Mouse (Mus musculus) T-helper 17 cell (primary cell): ENCODE data around the gene Jakmip3.

Source experiments
- in situ Hi-C, 2 experiments: fragments of 300-600 bp; cut with MboI, MseI; formaldehyde crosslinking; loops; 1 replicate in 1 of 2; 2 replicates in 1 of 2; pipeline ENCODE4 v1.15.1; 2025; ENCODE audit warnings: high pct_unique_total_duplicates in 2 of 2

Gene Jakmip3

DNA sequence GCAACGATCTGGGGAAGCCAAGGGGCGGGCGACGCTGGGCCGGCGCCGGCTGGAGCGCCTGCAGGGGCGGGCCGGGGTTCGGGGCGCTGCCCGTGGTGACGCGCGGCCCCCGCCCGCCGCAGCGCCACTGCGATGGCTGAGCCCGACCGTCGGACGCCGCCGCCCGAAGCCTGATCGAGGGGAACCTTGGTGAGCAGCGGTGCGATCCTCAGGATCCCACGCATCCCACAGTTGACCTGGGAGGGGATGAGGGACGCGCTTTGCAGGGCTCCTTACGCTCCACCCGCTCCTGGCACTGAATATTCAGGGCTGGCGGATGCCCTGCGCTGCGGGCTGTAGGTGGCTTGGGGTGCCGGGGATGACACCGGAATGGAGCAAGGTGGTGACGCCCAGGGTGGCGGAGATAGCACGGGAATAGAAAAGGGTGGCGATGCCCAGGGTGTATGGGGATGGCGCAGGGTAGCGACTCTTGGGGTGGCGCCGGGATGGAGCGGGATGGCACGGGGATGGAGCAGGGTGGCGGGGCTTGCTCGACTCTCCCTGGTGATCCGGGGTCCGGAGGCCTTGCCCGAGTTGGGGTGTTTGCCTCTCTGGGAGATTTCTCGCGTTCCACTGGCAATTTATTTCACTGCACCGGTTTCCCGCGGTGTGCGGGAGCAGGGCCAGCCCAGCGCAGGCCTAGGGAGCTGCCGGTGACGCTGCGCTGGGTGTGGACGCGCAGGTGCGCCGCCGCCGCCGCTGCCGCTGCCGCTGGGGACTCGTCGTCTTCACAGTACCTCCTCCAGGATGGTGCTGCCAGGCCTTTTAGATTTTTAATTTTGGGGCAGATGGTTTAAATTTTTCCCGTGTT is at the start of gene Jakmip3:
Gene Jakmip3, plus strand, starts transcription at position 119 of the 850 bp plus-strand sequence.
- in situ Hi-C loops: no loop called here

GRCm38 (mm10) chr7:138898122-138898521 is 42.4 kb upstream of the Jakmip3 start:
- in situ Hi-C loops: no loop called here

DNA sequence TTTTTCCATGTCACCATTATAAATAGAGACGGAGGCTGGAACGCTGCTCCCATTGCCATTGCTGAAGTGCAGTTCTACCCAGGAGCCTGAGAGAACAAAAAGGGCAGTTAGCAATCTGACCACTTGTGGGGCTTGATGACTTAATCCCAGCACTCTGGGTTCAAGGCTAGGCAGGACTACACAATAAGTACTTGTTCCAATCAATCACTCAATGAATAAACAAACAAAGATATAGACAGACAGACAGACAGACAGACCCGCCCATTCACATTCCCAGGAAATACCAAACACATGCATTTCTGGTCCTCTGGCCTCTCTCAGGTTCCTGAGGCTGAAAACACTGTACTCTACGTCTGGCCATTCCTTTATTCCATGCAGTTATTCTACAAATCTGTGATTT is 41.8 kb upstream of the Jakmip3 start:
- in situ Hi-C loops: no loop called here

- in situ Hi-C loops: loop anchor here in 1 of 2 experiments (5.0 kb wide), 1 partner anchor 47 kb away; no protein-coding TSS in a partner anchor
Observed at GRCm38 (mm10) chr7:138903886-138904435, 36.6 kb upstream of the Jakmip3 start.

DNA sequence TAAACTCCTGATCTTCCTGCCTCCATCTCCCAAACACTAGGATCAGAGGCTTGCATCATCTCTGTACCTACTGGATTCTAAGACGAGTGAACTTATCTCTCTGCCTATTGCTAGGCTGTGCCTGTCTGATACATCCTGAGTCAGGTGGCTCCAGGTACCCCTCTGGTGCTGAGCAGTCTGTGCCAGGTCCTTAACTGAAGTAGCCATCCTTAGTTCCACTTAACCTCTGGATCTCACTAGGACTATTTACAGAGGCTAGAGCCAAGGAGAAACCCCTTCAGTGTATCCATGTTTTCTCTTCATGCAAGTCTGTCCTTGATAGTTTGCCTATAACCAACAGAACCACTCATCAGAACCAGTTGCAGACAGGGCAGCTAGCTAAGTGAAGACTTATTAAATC is 34.1 kb upstream of the Jakmip3 start:
- in situ Hi-C loops: no loop called here

DNA sequence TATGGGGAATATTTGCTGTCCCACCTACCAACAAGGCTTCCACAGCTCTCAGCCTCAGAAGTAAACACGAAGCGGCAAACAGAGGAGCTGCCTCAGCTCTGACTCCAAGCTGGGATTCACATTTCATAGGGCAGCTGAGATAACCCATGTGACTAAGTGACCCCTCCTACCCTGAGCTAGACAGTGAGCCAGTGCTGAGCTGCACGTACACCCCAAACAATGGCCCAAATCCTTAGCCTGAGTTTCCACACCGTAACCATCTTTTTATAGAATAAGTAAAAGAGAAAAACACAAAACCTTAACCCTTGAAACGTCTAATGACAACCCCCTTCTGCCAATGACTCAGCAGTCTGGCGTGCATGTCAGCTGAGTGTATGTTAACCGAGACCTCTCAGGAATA is 33.5 kb upstream of the Jakmip3 start:
- in situ Hi-C loops: no loop called here

GRCm38 (mm10) chr7:138907976-138908375 is 32.6 kb upstream of the Jakmip3 start:
- in situ Hi-C loops: no loop called here

DNA sequence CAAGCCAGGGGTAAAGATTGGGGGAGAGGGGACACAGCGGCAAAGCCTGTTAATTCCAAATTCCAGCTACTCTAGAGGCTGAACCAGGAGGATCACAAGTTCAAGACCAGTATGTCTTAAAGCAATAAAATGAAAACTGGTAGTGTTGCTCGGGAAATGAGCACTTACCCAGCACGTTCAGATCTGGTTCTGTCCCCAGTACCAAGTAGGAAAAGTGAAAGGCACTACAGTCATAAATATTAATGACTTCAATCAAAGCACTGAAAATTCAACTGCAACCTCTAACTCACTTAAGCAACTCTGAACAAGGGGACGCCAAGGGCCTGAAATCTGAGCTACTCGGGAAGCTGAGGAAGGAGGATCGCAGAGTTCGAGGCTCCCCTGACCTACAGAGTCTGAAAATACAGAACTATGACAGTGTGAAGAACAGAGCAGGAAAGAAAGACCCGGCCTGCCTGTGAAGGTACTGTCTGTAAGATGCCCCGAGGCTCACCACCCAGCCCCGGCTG is 31.7 kb upstream of the Jakmip3 start:
- in situ Hi-C loops: no loop called here

DNA sequence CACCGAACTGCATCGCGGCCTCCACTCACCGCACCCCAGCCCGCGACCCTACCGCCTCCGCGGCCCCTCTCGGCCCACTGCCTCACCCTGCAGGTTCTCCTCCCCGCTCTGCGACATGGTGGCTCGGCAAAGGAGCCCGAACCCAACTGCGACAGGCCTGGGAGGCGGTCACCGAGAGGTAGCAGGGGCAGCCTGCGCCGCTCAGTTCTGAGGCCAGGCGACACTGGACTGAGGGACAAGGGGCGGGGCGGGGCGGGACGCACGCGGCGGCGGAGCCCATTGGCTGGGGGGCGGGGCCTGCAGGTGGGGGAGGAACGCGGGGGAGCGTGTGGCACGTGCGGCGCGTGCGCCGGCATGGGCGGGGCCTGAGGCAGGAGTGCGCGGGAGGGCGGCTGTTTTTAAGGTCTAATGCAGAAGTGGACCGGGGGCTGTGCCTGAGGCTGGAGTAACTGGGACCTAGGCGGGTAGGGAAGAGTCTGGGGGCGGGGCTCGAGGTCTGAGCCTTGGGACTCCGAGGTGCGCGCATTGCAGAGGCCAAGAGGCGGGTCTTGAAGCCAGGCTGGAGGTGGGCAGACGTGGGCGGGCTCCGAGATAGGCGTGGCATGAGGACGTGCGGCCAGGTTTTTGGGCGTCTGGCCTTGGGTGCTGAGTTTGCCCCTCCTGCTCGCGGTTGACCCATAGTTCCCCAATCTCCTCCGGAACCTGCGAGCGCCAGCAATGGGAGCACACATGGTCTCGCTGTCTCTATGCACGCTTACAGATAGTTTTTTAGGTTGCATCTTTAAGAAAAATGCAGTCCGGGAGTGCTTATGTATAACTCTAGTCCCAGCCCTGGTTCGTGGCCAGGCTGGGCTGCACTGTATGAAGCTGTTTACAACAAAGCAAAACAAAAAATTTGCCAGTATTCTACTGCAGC is 31.0 kb upstream of the Jakmip3 start, which contains the start of gene Bnip3:
Gene Bnip3, minus strand, starts transcription at position 243 of the 916 bp plus-strand sequence.
- in situ Hi-C loops: no loop called here

GRCm38 (mm10) chr7:138910193-138910562 is 30.4 kb upstream of the Jakmip3 start:
- in situ Hi-C loops: no loop called here

DNA sequence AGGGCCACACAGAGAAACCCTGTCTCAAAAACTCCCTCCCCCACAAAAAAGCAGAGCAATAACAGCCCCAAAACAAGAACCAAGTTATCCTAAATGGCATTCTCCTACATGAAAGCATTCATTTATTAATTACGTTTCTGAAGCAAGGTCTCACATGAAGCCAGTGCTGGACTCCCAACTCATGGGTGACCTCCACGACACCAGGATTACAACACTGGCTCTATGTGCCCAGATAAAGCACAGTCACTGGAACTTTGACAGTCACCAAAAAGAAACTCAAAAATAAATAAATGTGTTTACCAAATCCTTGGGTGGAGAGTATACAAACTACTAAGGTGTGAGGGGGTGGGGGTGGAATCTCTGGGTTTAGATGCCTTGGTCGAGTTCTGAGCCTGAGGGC is 26.9 kb upstream of the Jakmip3 start:
- in situ Hi-C loops: no loop called here

DNA sequence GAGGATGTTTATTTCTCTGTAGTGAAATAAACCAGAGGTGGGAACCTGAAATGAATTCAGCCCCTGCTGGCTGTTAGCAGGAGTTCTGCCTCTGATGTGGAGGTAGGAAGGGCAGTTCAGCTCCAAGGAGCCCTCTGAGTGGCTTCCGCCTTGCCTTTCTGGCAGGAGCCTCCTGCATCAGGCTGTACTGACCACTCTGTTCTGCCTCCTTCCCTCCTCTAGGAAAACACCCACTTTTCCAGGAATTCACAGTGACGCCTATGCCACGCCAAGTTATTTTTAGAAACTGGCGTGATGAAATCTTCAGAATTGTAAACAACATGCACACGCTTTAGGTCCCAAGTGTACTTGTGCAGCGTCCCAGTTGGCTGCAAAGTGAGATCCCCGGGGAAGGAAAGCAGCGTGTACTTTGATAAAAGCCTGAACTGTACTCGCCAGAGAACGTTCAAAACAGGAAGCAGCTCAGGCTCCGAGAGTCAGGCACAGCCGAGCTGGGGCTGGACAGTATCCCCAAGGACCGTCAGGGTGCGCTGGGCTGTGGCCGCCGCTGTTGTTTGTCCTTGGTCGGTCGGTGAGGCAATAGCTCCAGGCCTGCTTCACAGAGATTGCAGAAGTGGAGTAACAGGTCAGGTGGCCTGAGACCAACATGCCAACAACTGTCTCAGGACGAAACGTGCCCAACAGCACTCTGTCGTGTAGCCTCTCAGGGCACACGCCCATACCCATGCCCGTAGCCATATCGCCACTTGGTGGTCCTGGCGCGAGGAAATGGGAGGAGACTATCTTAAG is 21.2 kb upstream of the Jakmip3 start:
- in situ Hi-C loops: no loop called here

GRCm38 (mm10) chr7:138921611-138922010 is 18.9 kb upstream of the Jakmip3 start:
- in situ Hi-C loops: loop anchor here (5.0 to 10.0 kb wide), 3 partner anchors 79 to 1447 kb away; no protein-coding TSS in a partner anchor

DNA sequence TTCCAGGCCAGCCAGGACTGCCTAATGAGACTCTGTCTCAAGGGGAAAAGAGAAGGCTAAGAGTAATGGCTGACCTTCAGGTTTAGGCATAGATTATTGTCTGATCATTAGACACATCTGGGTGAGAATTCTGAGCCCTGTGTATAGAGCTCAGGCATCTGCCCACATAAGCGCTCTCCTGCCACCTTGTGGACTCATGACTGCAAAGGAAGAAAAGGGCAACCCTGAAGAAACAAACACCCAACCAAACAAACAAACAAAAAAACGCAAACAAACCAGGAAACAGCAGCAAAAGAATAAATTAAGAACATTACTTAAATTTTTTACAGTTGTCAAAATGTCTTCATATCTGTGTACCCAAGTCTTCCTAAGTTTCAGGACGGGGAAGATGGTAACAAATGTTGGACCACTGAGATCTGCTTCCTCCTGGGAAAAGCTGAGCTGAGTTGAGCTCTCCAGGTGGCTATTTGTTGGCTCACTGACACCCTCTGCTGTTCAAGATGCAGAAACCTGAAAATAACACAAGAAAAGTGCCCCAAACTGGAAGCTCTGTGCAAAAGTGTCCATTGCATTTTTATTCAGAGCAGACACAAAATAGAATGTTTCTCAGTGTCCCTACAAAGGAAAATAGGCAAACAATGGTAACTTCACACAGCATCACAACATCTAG is 16.6 kb upstream of the Jakmip3 start:
- in situ Hi-C loops: loop anchor here (5.0 to 10.0 kb wide), 3 partner anchors 82 to 1449 kb away; no protein-coding TSS in a partner anchor

GRCm38 (mm10) chr7:138928456-138928855 is 12.1 kb upstream of the Jakmip3 start:
- in situ Hi-C loops: loop anchor here in 1 of 2 experiments (10.0 kb wide), 1 partner anchor 1454 kb away; no protein-coding TSS in a partner anchor

- in situ Hi-C loops: no loop called here
Observed at GRCm38 (mm10) chr7:138934523-138934922, 6.0 kb upstream of the Jakmip3 start.

DNA sequence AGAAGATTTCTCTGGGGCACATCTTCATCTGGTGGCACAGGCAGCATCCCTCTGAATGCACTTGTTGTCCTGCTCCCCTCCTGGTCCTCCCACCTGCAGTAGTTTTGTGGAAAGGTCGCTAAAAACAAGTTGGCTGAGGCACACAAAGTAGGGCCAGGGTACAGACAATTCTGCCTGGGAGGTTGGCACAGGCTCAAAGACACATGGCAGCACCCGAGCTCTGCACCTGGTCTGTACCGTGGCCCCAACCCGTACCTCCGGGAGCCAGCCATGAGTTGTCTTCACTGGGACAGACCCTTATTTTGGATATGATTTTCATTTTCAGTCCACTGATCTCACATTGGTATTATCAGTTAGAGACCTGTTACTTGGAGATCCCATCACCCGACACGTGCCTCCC is 1.5 kb upstream of the Jakmip3 start:
- in situ Hi-C loops: no loop called here

DNA sequence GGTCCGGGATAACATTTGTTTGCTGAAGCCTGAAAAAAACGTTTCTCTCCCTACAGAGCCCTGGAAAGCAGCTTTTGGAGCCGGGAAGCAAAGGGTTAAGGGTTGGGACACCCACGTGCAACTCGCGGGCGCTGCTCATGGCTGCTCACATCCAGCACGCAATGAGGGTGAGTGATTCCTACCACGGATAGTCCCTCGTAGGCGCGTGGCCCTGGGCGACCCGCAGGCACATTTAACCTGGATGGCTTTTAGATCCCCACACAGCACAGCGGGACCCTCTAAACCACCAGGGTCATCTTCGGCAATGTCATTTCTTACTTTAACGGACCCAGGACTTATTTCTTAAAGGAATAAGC is 296 bp upstream of the Jakmip3 start:
- in situ Hi-C loops: no loop called here

DNA sequence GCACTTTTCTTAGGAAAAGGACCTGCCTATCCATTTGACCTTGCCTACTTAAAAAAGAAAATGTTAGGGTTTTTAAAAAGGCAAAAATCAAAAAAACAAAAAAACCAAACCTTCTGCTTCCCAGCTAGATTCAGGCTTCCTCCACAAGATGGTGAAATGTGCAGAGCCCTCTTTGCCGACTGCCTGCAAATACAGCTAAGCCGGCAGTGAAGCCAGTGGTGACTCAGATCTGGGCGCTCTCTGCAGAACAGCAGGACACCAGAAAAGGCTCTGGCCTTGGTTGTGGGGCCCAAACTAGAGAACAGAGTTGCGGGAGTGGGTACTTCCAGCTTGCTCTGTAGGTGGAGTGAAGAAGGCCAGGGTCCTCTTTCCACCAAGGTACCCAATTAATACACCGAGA is 1.0 kb downstream of the Jakmip3 start:
- in situ Hi-C loops: no loop called here

GRCm38 (mm10) chr7:138942301-138942700 is 1.8 kb downstream of the Jakmip3 start:
- in situ Hi-C loops: no loop called here
